10 mouse cellular contexts compared by ENCODE assay signal in the genomic region with DNA sequence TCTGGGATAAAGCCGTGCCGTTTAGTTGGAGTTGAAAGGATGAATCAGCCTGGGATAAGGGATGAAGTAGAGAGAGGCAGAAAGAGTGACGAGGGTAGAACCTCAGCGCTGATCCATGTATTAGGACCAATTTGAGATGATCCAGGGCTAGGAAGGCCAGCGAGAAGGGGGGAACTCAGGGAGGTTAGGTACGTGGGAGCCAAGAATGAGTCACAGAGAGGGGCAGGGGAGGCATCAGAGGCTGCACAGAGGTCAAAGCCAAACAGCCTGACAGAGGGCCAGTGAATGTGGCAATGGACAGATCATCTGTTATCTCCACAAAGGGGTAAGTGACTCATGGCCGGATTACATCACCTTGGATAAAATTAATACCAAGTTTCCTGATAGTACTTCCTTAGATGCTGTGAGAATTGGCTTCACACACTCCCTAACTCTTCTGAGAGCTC.
DNase-seq lines count a peak whose midpoint lies in the region; ATAC-seq and TF ChIP-seq lines count a peak whose summit lies in the region.
"Had no signal": no experiment of that assay in that cellular context is flagged by ENCODE, and none has a peak within 500 bp of the region (broad histone marks: within the 10 kb centered on the region; RNA-seq: fewer than 3 reads in every experiment).

No protein-coding gene starts in this region.

- H3K9ac ChIP-seq in liver, embryonic 15.5 days: no peak overlapping the region
- no peak overlapping the region for H3K9ac ChIP-seq in heart, embryonic 16.5 days (ENCODE audit: low read length)
- no peak overlapping the region for H3K9ac ChIP-seq in hindbrain, postnatal 0 days (replicated peaks; ENCODE audit: low read length)
- H3K9ac ChIP-seq: lung, embryonic 14.5 days had no signal

- no peaks in the 10 kb centered on the region for H3K27me3 ChIP-seq in liver, embryonic 15.5 days
- H3K27me3 ChIP-seq in heart, embryonic 16.5 days (ENCODE audit: control insufficient read depth, insufficient read depth, low read length): no peaks in the 10 kb centered on the region
- no peaks in the 10 kb centered on the region for H3K27me3 ChIP-seq in hindbrain, postnatal 0 days (ENCODE audit: insufficient read depth, low read length)

- no peak for DNase-seq in liver
- peak; percentile 18 for DNase-seq in Muller cell, postnatal 12 days (ENCODE audit: inconsistent ontology term)
- DNase-seq in fibroblast of lung, adult 2 months (ENCODE audit: low read depth): peak; percentile 33
- DNase-seq in hindbrain, postnatal 0 days (ENCODE audit: low spot score): no peak
- no peak for DNase-seq in yolk sac, embryonic 10.5 days (ENCODE audit: low spot score)
- DNase-seq: kidney, adult 9 months; lung, embryonic 14.5 days had no signal

- H3K36me3 ChIP-seq in liver, embryonic 15.5 days (replicated peaks): no peaks in the 10 kb centered on the region
- H3K36me3 ChIP-seq in heart, embryonic 16.5 days (ENCODE audit: control insufficient read depth, insufficient read depth): no peaks in the 10 kb centered on the region
- no peaks in the 10 kb centered on the region for H3K36me3 ChIP-seq in hindbrain, postnatal 0 days (ENCODE audit: insufficient read depth, low read length)

- H3K9me3 ChIP-seq in liver, embryonic 15.5 days (replicated peaks): no peaks in the 10 kb centered on the region
- H3K9me3 ChIP-seq in heart, embryonic 16.5 days (replicated peaks; ENCODE audit: control insufficient read depth, low read length): no peaks in the 10 kb centered on the region
- no peaks in the 10 kb centered on the region for H3K9me3 ChIP-seq in hindbrain, postnatal 0 days (ENCODE audit: low read length)

- WGBS in liver, embryonic 15.5 days (ENCODE audit: insufficient replicate concordance): 59% methylated on average over 7 of the region's 7 CpGs
- 41% methylated on average over 7 of the region's 7 CpGs for WGBS in heart, embryonic 16.5 days
- WGBS in hindbrain, postnatal 0 days: 72% methylated on average over 7 of the region's 7 CpGs

- no peaks in the 10 kb centered on the region for H3K4me1 ChIP-seq in liver, embryonic 15.5 days (replicated peaks)
- peaks cover 8% of the 10 kb centered on the region for H3K4me1 ChIP-seq in heart, embryonic 16.5 days (ENCODE audit: control insufficient read depth, insufficient read depth, low read length)
- H3K4me1 ChIP-seq in hindbrain, postnatal 0 days (ENCODE audit: insufficient read depth, low read length): 0 out of 2 replicates have a peak, but pooled peaks cover 2% of the 10 kb centered on the region

- 0 out of 2 replicates have a peak, but pooled peaks have one; percentile 40 for ATAC-seq in liver, embryonic 15.5 days (ENCODE audit: insufficient read depth)
- peak; percentile 60 for ATAC-seq in heart, embryonic 16.5 days (replicated peaks; ENCODE audit: extremely low read depth, insufficient read depth, low FRiP score)
- ATAC-seq in erythroblast, adult 5-6 weeks (replicated peaks; ENCODE audit: low FRiP score, poor library complexity, severe bottlenecking): no peak
- no peak for ATAC-seq in hindbrain, postnatal 0 days

- no peak overlapping the region for H3K4me2 ChIP-seq in liver, embryonic 15.5 days
- no peak overlapping the region for H3K4me2 ChIP-seq in heart, embryonic 16.5 days (ENCODE audit: low read depth, low read length)
- H3K4me2 ChIP-seq in hindbrain, postnatal 0 days (ENCODE audit: low read depth, low read length): no peak overlapping the region
- H3K4me2 ChIP-seq: lung, embryonic 14.5 days had no signal

- no peak for TF ChIP-seq CTCF in hindbrain, postnatal 0 days (IDR thresholded peaks at IDR 0.05; ENCODE audit: low read depth)

- H3K4me3 ChIP-seq in liver, embryonic 15.5 days (replicated peaks): no peak overlapping the region
- no peak overlapping the region for H3K4me3 ChIP-seq in heart, embryonic 16.5 days (ENCODE audit: low read length)
- no peak overlapping the region for H3K4me3 ChIP-seq in hindbrain, postnatal 0 days (ENCODE audit: low read length)

- no peak overlapping the region for H3K27ac ChIP-seq in liver, embryonic 15.5 days (replicated peaks)
- H3K27ac ChIP-seq in heart, embryonic 16.5 days (ENCODE audit: low read length): no peak overlapping the region
- no peak overlapping the region for H3K27ac ChIP-seq in hindbrain, postnatal 0 days

Comparison
In these comparisons a context has a peak if more than half of its experiments do, and no peak if none do; other contexts are left out.
1. ATAC-seq: peak in liver, embryonic 15.5 days (single experiment) and heart, embryonic 16.5 days (single experiment); none in erythroblast, adult 5-6 weeks (single experiment) and hindbrain, postnatal 0 days (single experiment).
2. DNase-seq: peak in Muller cell, postnatal 12 days (single experiment) and fibroblast of lung, adult 2 months (single experiment); none in liver (single experiment), hindbrain, postnatal 0 days (single experiment) and yolk sac, embryonic 10.5 days (single experiment).